Comparison of ENCODE assay signal across 9 mouse cellular contexts in the genomic region with DNA sequence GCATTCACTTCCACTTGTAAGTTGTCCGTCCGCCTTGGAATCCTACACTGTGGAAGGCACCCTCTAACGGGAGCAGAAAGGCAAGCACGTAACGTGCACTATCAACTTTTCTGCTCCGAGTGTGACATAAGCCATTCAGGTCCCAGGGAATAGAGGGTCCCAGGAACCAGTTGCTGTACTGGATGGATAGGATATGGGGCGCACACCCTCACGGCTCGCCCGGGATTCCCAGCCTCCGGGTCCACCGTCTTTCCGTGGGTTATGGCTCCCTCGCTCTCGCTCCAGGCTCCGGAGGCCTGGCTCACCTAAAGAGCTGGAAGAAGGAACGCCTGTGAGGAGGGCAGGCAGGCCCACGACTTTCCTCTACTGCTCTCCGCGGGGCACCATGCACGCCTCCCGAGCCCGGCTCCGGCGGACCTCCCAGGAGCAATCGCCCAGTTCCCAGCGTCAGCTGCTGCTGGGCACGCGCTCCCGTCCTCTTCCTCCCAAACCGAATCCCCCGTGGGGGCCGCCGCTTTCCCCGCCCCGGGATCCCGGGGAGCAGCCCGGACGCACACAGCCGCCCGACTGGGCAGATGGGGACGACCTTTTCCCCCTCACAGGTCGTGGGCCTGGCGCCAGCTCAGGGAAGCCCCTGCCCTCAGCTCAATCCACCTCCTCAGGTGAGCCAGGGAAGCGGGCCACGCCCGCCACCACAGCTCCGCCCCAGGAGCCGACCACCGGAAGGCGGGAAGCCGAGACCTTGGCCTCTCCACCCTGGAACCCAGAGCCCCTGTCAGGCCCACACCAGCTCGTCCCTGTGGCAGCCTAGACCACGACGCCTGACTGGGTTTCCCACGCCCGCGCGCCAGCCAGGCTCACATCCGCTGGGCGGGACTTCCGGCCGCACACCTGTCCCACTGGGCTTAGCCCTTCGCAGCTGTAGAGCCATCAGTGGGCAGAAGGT. TPM values are rescaled to one million over a fixed set of nuclear protein-coding genes. Genes with fewer than 3 reads are reported as not detected.
A peak's percentile ranks its signal among the peaks of the same experiment; 100 is the strongest.
DNase-seq lines count a peak whose midpoint lies in the region; ATAC-seq lines count a peak whose summit lies in the region.
"Had no signal": no experiment of that assay in that cellular context is flagged by ENCODE, and none has a peak within 500 bp of the region (broad histone marks: within the 10 kb centered on the region; RNA-seq: fewer than 3 reads in every experiment).

Gene Terb1, minus strand, starts transcription at position 850 of the 946 bp plus-strand sequence.

- peaks cover 16% of the 10 kb centered on the region for H3K36me3 ChIP-seq in embryonic facial prominence, embryonic 13.5 days
- H3K36me3 ChIP-seq in heart, embryonic 13.5 days, result peaks cover 27% of the 10 kb centered on the region
- H3K36me3 ChIP-seq in kidney, embryonic 15.5 days, result peaks cover 24% of the 10 kb centered on the region
- peaks cover 10% of the 10 kb centered on the region for H3K36me3 ChIP-seq in liver, embryonic 15.5 days (replicated peaks)
- H3K36me3 ChIP-seq in neural tube, embryonic 12.5 days, result peaks cover 11% of the 10 kb centered on the region
- H3K36me3 ChIP-seq in stomach, embryonic 16.5 days (ENCODE audit: control insufficient read depth, insufficient read depth, low read length), result peaks cover 6% of the 10 kb centered on the region; the same call in 1 of the 2 replicates

- H3K9ac ChIP-seq in embryonic facial prominence, embryonic 13.5 days, result peak within 1 kb of the TSS; percentile 86
- peak within 1 kb of the TSS; percentile 85 for H3K9ac ChIP-seq in heart, embryonic 13.5 days
- H3K9ac ChIP-seq in kidney, embryonic 15.5 days, result peak within 1 kb of the TSS; percentile 59
- H3K9ac ChIP-seq in liver, embryonic 15.5 days, result peak within 1 kb of the TSS; percentile 49; the same call in 1 of the 2 replicates
- peak within 1 kb of the TSS; percentile 73 for H3K9ac ChIP-seq in neural tube, embryonic 12.5 days
- peak within 1 kb of the TSS; percentile 85 for H3K9ac ChIP-seq in stomach, embryonic 16.5 days (ENCODE audit: low read length)

- no peaks in the 10 kb centered on the region for H3K27me3 ChIP-seq in embryonic facial prominence, embryonic 13.5 days
- no peaks in the 10 kb centered on the region for H3K27me3 ChIP-seq in heart, embryonic 13.5 days (replicated peaks)
- no peaks in the 10 kb centered on the region for H3K27me3 ChIP-seq in kidney, embryonic 15.5 days
- peaks cover 7% of the 10 kb centered on the region; the same call in 1 of the 2 replicates for H3K27me3 ChIP-seq in liver, embryonic 15.5 days
- no peaks in the 10 kb centered on the region for H3K27me3 ChIP-seq in neural tube, embryonic 12.5 days (replicated peaks)
- no peaks in the 10 kb centered on the region for H3K27me3 ChIP-seq in stomach, embryonic 16.5 days (ENCODE audit: control insufficient read depth, insufficient read depth, low read length)
- H3K27me3 ChIP-seq: CH12.LX had no signal

- no peaks in the 10 kb centered on the region; the same call in 1 of the 2 replicates for H3K4me1 ChIP-seq in embryonic facial prominence, embryonic 13.5 days
- peaks cover 11% of the 10 kb centered on the region for H3K4me1 ChIP-seq in heart, embryonic 13.5 days
- H3K4me1 ChIP-seq in kidney, embryonic 15.5 days, result peaks cover 10% of the 10 kb centered on the region; the same call in 1 of the 2 replicates
- peaks cover 14% of the 10 kb centered on the region for H3K4me1 ChIP-seq in liver, embryonic 15.5 days (replicated peaks)
- H3K4me1 ChIP-seq in neural tube, embryonic 12.5 days, result peaks cover 10% of the 10 kb centered on the region
- H3K4me1 ChIP-seq in stomach, embryonic 16.5 days (ENCODE audit: control insufficient read depth, insufficient read depth, low read length), result no peaks in the 10 kb centered on the region

- H3K9me3 ChIP-seq in embryonic facial prominence, embryonic 13.5 days, result no peaks in the 10 kb centered on the region
- H3K9me3 ChIP-seq in heart, embryonic 13.5 days, result no peaks in the 10 kb centered on the region
- no peaks in the 10 kb centered on the region for H3K9me3 ChIP-seq in kidney, embryonic 15.5 days (replicated peaks)
- no peaks in the 10 kb centered on the region for H3K9me3 ChIP-seq in liver, embryonic 15.5 days (replicated peaks)
- H3K9me3 ChIP-seq in neural tube, embryonic 12.5 days, result no peaks in the 10 kb centered on the region
- no peaks in the 10 kb centered on the region for H3K9me3 ChIP-seq in stomach, embryonic 16.5 days (replicated peaks; ENCODE audit: control insufficient read depth, low read length)

- WGBS in embryonic facial prominence, embryonic 13.5 days, result 1% methylated on average over 62 of the region's 64 CpGs
- 1% methylated on average over 64 of the region's 64 CpGs for WGBS in heart, embryonic 13.5 days
- 1% methylated on average over 62 of the region's 64 CpGs for WGBS in kidney, embryonic 15.5 days
- 5% methylated on average over 64 of the region's 64 CpGs for WGBS in liver, embryonic 15.5 days (ENCODE audit: insufficient replicate concordance)
- WGBS in neural tube, embryonic 12.5 days, result 3% methylated on average over 64 of the region's 64 CpGs
- WGBS in stomach, embryonic 16.5 days, result 2% methylated on average over 64 of the region's 64 CpGs

- H3K27ac ChIP-seq in embryonic facial prominence, embryonic 13.5 days, result no peak within 1 kb of the TSS
- H3K27ac ChIP-seq in heart, embryonic 13.5 days (replicated peaks), result peak within 1 kb of the TSS; percentile 28; the same call in 1 of the 2 replicates
- H3K27ac ChIP-seq in kidney, embryonic 15.5 days, result peak within 1 kb of the TSS; percentile 71
- H3K27ac ChIP-seq in liver, embryonic 15.5 days (replicated peaks), result no peak within 1 kb of the TSS
- no peak within 1 kb of the TSS for H3K27ac ChIP-seq in neural tube, embryonic 12.5 days
- H3K27ac ChIP-seq in stomach, embryonic 16.5 days (ENCODE audit: low read length), result no peak within 1 kb of the TSS

- peak within 1 kb of the TSS; percentile 99 for H3K4me2 ChIP-seq in embryonic facial prominence, embryonic 13.5 days
- peak within 1 kb of the TSS; percentile 100 for H3K4me2 ChIP-seq in heart, embryonic 13.5 days
- peak within 1 kb of the TSS; percentile 99 for H3K4me2 ChIP-seq in kidney, embryonic 15.5 days
- peak within 1 kb of the TSS; percentile 83 for H3K4me2 ChIP-seq in liver, embryonic 15.5 days
- peak within 1 kb of the TSS; percentile 100 for H3K4me2 ChIP-seq in neural tube, embryonic 12.5 days (replicated peaks)
- peak within 1 kb of the TSS; percentile 99 for H3K4me2 ChIP-seq in stomach, embryonic 16.5 days (ENCODE audit: low read depth, low read length)

- DNase-seq in layer of hippocampus, adult 11-12 months (ENCODE audit: low spot score), result peak; percentile 25
- no peak for DNase-seq in layer of hippocampus, adult 9-10 months (ENCODE audit: low spot score)

- peak within 1 kb of the TSS; percentile 64 for H3K4me3 ChIP-seq in embryonic facial prominence, embryonic 13.5 days
- H3K4me3 ChIP-seq in heart, embryonic 13.5 days, result peak within 1 kb of the TSS; percentile 71
- H3K4me3 ChIP-seq in kidney, embryonic 15.5 days (replicated peaks), result peak within 1 kb of the TSS; percentile 62
- peak within 1 kb of the TSS; percentile 55 for H3K4me3 ChIP-seq in liver, embryonic 15.5 days (replicated peaks)
- peak within 1 kb of the TSS; percentile 55 for H3K4me3 ChIP-seq in neural tube, embryonic 12.5 days
- H3K4me3 ChIP-seq in stomach, embryonic 16.5 days (replicated peaks; ENCODE audit: low read length), result peak within 1 kb of the TSS; percentile 60

- peak; percentile 83 for ATAC-seq in embryonic facial prominence, embryonic 13.5 days (ENCODE audit: insufficient number of reproducible peaks, insufficient read depth, low FRiP score, low TSS enrichment, low read depth)
- peak; percentile 25; the same call in 1 of the 2 replicates for ATAC-seq in heart, embryonic 13.5 days (ENCODE audit: extremely low read depth, insufficient number of reproducible peaks, low FRiP score, low TSS enrichment)
- peak; percentile 92 for ATAC-seq in kidney, embryonic 15.5 days (replicated peaks; ENCODE audit: low FRiP score)
- 0 out of 2 replicates have a peak, but pooled peaks have one; percentile 28 for ATAC-seq in liver, embryonic 15.5 days (ENCODE audit: insufficient read depth)
- ATAC-seq in neural tube, embryonic 12.5 days (ENCODE audit: low FRiP score, low read depth), result peak; percentile 83
- ATAC-seq in stomach, embryonic 16.5 days (ENCODE audit: insufficient read depth, low FRiP score), result peak; percentile 76

RNA-seq across cellular contexts. Expression of gene Terb1, which starts in this region (rescaled TPM):
- polyA plus RNA-seq in embryonic facial prominence, embryonic 13.5 days (2015; fragmentation: Nextera tagmentation; extraction: Ambion mirVana), result 0.39 and 0.51 TPM in 2 replicates
- 0.05 and 0.15 TPM in 2 replicates for polyA plus RNA-seq in heart, embryonic 13.5 days (2015; fragmentation: Nextera tagmentation; extraction: Ambion mirVana)
- polyA plus RNA-seq in kidney, embryonic 15.5 days (2015; fragmentation: Nextera tagmentation; extraction: Ambion mirVana), result 0.32 and 0.48 TPM in 2 replicates
- polyA plus RNA-seq in liver, embryonic 15.5 days (2015; fragmentation: Nextera tagmentation; extraction: Ambion mirVana), result 0.05 TPM in 1 of 2 replicates, not detected in the other
- 0.18 and 0.27 TPM in 2 replicates for polyA plus RNA-seq in neural tube, embryonic 12.5 days (2016; fragmentation: Nextera tagmentation; extraction: Ambion mirVana)
- 0.14 and 0.20 TPM in 2 replicates for polyA plus RNA-seq in stomach, embryonic 16.5 days (2015; fragmentation: Nextera tagmentation; extraction: Ambion mirVana)

Comparison
In these comparisons a context has a peak if more than half of its experiments do, and no peak if none do; other contexts are left out.
1. Peak in ATAC-seq, H3K4me3 ChIP-seq, H3K9ac ChIP-seq and H3K4me2 ChIP-seq in embryonic facial prominence, embryonic 13.5 days; RNA of the gene not detected or under 1 TPM.
2. Peak in ATAC-seq, H3K4me3 ChIP-seq, H3K27ac ChIP-seq, H3K9ac ChIP-seq and H3K4me2 ChIP-seq in heart, embryonic 13.5 days; RNA of the gene not detected or under 1 TPM.
3. Peak in ATAC-seq, H3K4me3 ChIP-seq, H3K27ac ChIP-seq, H3K9ac ChIP-seq and H3K4me2 ChIP-seq in kidney, embryonic 15.5 days; RNA of the gene not detected or under 1 TPM.
4. Peak in ATAC-seq, H3K4me3 ChIP-seq, H3K9ac ChIP-seq and H3K4me2 ChIP-seq in liver, embryonic 15.5 days; RNA of the gene not detected or under 1 TPM.
5. Peak in ATAC-seq, H3K4me3 ChIP-seq, H3K9ac ChIP-seq and H3K4me2 ChIP-seq in neural tube, embryonic 12.5 days; RNA of the gene not detected or under 1 TPM.
6. Peak in ATAC-seq, H3K4me3 ChIP-seq, H3K9ac ChIP-seq and H3K4me2 ChIP-seq in stomach, embryonic 16.5 days; RNA of the gene not detected or under 1 TPM.
7. ATAC-seq: peak in every context shown above with its lines; median percentile 92 in kidney, embryonic 15.5 days; 83 in embryonic facial prominence, embryonic 13.5 days; 83 in neural tube, embryonic 12.5 days; 76 in stomach, embryonic 16.5 days; 28 in liver, embryonic 15.5 days; 25 in heart, embryonic 13.5 days.